Mouse (Mus musculus) midbrain, embryonic 12.5 days (tissue): Measurements from ENCODE around the gene Zfp248. TPM values are rescaled to one million over a fixed set of nuclear protein-coding genes. Genes with fewer than 3 reads are reported as not detected.

Source experiments
- microRNA-seq: library from miRNA; unstranded; fragments of <30 nt; microRNA quantifications from one replicate; pipeline ENCODE4, GENCODE M21; 2017
- polyA plus RNA-seq: library from polyadenylated mRNA; unstranded; fragments of >200 nt; fragmentation: Nextera tagmentation; extraction: Ambion mirVana; gene quantifications from 2 replicates; pipeline ENCODE4 v1.2.1, GENCODE M21; 2016

Zfp248 gene
- polyA plus RNA-seq, 1 experiment from 2014 or later, result 14.9 TPM

Small RNA genes lying within 50 kb of the gene (microRNA-seq; reads per million reads assigned to microRNA genes)
- gene Gm25953, result not detected

Other genes with a start within 250 kb of the Zfp248 start
- gene Bms1, start 36.1 kb downstream of the Zfp248 start, polyA plus RNA-seq, result 42.5 and 43.3 TPM in 2 replicates
- gene Zfp9, start 23.8 kb upstream of the Zfp248 start, polyA plus RNA-seq, result 10.5 and 11.0 TPM in 2 replicates
- gene Ankrd26, start 106.7 kb upstream of the Zfp248 start, polyA plus RNA-seq, result 23.5 and 24.3 TPM in 2 replicates